Mouse (Mus musculus) limb, embryonic 14.5 days (tissue): ENCODE measurements at regions not wholly inside any gene's neighbourhood (a gene's known extent, or its start where the extent isn't known, plus 50 kb on each side); places are given as distances from the start of the nearest gene placed in this dataset.
A peak's percentile ranks its signal among the peaks of the same experiment; 100 is the strongest.

Source experiments
- ATAC-seq: fragments of 200-750 bp; cut with Nextera tagmentation; 2 replicates; pipeline ENCODE4 v1.8.0; 2017; ENCODE audit warnings: low read depth, moderate number of reproducible peaks, moderate TSS enrichment; ENCODE audit not compliant: low FRiP score
- DNase-seq: peaks from one replicate; pipeline ENCODE4 v3.0.0-alpha.2; 2015; ENCODE audit warnings: low spot score
- H3K27ac ChIP-seq: fragments of 300-500 bp; sonication (generic); replicated peaks from 2 replicates; pipeline ENCODE4 v1.5.1; 2014; ENCODE audit warnings: low read depth, mild to moderate bottlenecking, low read length, moderate library complexity, mixed read lengths
- H3K27me3 ChIP-seq: fragments of 300-500 bp; sonication (generic); 2 replicates; pipeline ENCODE4 v1.6.1; 2014; ENCODE audit warnings: low read length, mixed read lengths; ENCODE audit not compliant: control insufficient read depth, insufficient read depth
- H3K36me3 ChIP-seq: fragments of 300-500 bp; sonication (generic); 2 replicates; pipeline ENCODE4 v1.6.1; 2014; ENCODE audit warnings: mild to moderate bottlenecking, low read length, moderate library complexity, mixed read lengths; ENCODE audit not compliant: control insufficient read depth, insufficient read depth
- H3K4me1 ChIP-seq: fragments of 300-500 bp; sonication (generic); 2 replicates; pipeline ENCODE4 v1.6.1; 2014; ENCODE audit warnings: antibody characterized with exemption, low read length, mixed read lengths; ENCODE audit not compliant: control insufficient read depth, insufficient read depth
- H3K4me2 ChIP-seq: fragments of 300-500 bp; sonication (generic); replicated peaks from 2 replicates; pipeline ENCODE4 v1.6.1; 2014; ENCODE audit warnings: low read depth, mild to moderate bottlenecking, low read length, moderate library complexity; ENCODE audit not compliant: severe bottlenecking
- H3K4me3 ChIP-seq: fragments of 300-500 bp; sonication (generic); replicated peaks from 2 replicates; pipeline ENCODE4 v1.5.1; 2014; ENCODE audit warnings: low read length
- H3K9ac ChIP-seq: fragments of 300-500 bp; sonication (generic); 2 replicates; pipeline ENCODE4 v1.6.1; 2014; ENCODE audit warnings: mild to moderate bottlenecking, low read depth, low read length, moderate library complexity; ENCODE audit not compliant: severe bottlenecking
- H3K9me3 ChIP-seq: fragments of 300-500 bp; sonication (generic); 2 replicates; pipeline ENCODE4 v1.6.1; 2016; ENCODE audit warnings: low read length; ENCODE audit not compliant: control insufficient read depth
- POLR2A ChIP-seq: fragments of 200-500 bp; IDR thresholded peaks from 2 replicates; pipeline ENCODE4 v1.8.0; 2012; ENCODE audit warnings: inconsistent platforms, mild to moderate bottlenecking, moderate library complexity, borderline replicate concordance; ENCODE audit not compliant: insufficient read depth, insufficient read length; ENCODE audit errors: extremely low read depth
- WGBS: fragments of 180-500 bp; shearing (Covaris S2); extraction: QIAGEN DNeasy Blood & Tissue Kit; methylation state at CpG from one replicate; pipeline ENCODE4 v1.1.7; 2014; 5-methylcytosine and 5-hydroxymethylcytosine counted together

DNA sequence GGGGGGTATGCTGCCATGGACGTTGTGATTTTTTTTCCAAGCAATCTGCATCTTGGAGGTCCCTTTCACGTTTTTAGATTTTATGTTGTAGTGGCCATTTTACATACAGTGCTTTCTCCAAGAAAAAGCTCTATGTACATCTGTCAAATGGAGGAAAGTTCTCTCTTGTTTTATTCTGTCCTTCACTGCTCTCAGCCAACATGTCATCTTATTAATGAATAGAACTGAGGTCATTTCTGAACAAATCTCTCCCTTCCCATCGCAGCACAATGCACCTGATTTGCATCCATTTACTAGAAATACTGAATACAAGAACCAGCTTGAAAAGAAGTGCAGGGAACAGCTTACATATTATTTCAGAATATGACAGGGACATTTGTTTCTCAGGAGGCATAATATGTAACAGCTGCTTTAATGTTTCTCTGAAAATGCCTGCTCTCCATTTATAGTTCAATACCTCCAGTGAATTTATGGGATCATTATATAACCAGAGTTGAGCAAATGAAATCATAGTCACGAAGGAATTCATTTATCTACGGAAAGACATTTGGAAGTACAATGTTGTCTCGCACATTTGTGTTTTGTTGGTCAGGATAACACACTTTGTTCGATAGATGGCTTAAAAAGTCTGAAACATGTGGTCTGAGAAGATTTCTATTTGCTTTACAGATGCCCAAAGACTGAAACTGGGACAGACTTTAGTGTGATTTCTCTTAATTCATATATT lies 224.3 kb downstream of the Usp25 start:
- Histone ChIP-seq H3K27me3 (no peaks in the 10 kb centered on the region), H3K36me3 (no peaks in the 10 kb centered on the region), H3K9me3 (no peaks in the 10 kb centered on the region), H3K4me3 (no peak overlapping the region), H3K4me1 (peaks cover 23% of the 10 kb centered on the region), H3K9ac (no peak overlapping the region), H3K27ac (no peak overlapping the region), H3K4me2 (no peak overlapping the region)
- 48% methylated on average over 7 of the region's 7 CpGs for WGBS
- TF ChIP-seq POLR2A: no peak
- ATAC-seq (no peak), DNase-seq (peak; percentile 14)

DNA sequence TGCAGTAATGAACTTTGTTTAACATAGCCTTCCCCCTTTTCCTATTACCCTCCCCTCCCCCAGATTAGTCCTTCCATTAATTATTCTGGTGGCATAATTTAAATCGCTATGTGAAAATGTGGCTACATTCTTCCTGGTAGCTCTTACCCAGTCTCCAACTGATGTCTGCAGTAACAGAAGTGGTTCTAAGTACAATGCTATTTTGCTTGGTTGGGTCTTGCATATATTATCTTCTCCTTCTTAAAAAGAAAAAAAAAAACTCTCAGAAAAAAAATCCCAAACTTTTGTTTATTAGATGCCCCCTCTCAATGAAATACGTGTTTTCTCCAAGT lies 223.7 kb downstream of the Usp25 start:
- Histone ChIP-seq H3K4me2 (peak overlapping the region; percentile 40), H3K4me3 (no peak overlapping the region), H3K4me1 (peaks cover 23% of the 10 kb centered on the region), H3K9ac (no peak overlapping the region), H3K9me3 (no peaks in the 10 kb centered on the region), H3K27ac (no peak overlapping the region), H3K36me3 (no peaks in the 10 kb centered on the region), H3K27me3 (no peaks in the 10 kb centered on the region)
- 77% methylated on average over 2 of the region's 2 CpGs for WGBS
- TF ChIP-seq POLR2A: no peak
- ATAC-seq (no peak), DNase-seq (no peak)

DNA sequence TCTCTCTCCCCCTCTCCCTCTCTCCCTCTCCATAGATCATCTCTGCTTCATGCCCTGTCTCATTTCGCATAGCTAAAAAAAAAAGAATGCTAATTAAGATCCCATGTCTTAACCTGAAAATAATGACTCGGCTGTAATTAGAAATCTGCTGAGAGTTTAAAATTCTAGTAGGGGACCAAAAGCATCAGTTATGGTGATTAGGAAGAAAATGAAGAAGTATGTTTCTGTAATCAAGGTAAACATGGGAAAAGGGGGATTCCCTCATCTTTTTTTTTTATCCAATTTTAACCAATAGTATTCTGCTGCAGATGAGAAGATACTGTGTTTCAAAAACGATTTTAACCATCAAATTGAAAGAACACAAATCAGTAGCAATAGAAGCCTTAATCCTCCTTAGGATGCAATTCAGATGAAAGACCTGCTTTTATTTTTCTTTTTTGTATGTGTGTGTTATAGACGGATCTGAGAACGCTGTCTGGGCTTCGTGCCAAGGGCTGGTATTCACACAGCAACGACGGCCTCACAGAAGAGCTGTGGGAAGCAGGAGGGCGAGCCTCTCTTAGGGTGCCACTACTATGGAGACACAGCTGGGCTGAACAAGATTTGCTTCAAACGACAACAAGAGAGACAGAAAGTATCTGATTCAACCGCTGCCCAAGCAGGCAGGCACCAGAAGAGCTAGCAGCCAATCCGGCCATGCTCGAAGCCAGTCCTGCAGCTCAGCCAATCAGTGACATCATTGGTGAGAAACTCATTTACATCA lies 223.2 kb downstream of the Usp25 start:
- Histone ChIP-seq H3K4me3 (peak overlapping the region; percentile 21), H3K36me3 (no peaks in the 10 kb centered on the region), H3K27me3 (no peaks in the 10 kb centered on the region), H3K9me3 (no peaks in the 10 kb centered on the region), H3K4me1 (peaks cover 23% of the 10 kb centered on the region), H3K9ac (no peak overlapping the region), H3K27ac (no peak overlapping the region), H3K4me2 (peak overlapping the region; percentile 40)
- WGBS: 26% methylated on average over 13 of the region's 13 CpGs
- no peak for TF ChIP-seq POLR2A
- DNase-seq (peak; percentile 26), ATAC-seq (no peak)

DNA sequence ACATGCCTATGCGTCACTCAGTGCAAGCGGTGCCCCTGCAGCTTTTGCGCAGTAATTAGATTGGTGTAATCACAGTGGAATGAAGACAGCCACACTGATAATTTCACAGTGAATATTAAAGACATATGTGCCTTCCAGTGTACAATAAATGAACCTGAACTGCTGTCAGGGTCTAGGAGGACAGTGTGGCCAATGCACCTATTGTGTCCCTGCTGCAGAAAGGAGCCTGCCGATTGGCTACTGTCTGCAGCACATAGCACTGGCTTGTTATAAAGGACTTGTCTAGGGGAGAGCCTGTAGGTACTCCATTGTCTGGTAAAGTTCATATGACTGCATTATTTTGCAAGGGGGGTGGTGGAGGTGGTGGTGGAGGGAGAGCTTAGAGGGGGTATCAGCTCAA lies 222.5 kb downstream of the Usp25 start:
- ATAC-seq: no peak

DNA sequence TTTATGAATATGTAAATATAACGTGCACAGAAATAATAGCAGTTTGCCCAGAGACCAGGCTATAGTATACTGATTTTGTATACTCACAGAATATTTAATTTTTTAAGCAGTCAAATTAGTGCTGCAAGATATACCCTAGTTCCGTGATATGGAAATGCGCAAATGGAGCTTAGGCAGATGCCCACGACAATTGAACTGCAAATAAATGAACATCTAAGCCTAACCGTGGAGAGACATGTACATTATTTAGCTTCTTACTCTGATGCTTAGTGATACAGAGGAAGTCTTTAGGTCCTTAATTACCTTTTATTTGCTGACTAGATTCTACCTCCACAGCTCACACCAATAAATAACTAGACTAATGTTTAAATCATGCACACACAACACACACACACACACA lies 221.9 kb downstream of the Usp25 start:
- Histone ChIP-seq H3K4me1 (peaks cover 23% of the 10 kb centered on the region), H3K9ac (no peak overlapping the region), H3K27me3 (no peaks in the 10 kb centered on the region), H3K36me3 (no peaks in the 10 kb centered on the region), H3K4me2 (no peak overlapping the region), H3K4me3 (no peak overlapping the region), H3K9me3 (no peaks in the 10 kb centered on the region), H3K27ac (no peak overlapping the region)
- ATAC-seq (no peak), DNase-seq (no peak)
- no peak for TF ChIP-seq POLR2A
- WGBS: 85% methylated on average over 5 of the region's 5 CpGs

More for the DNA sequence above, 222.5 kb downstream of the Usp25 start:
- no peak overlapping the region for H3K4me3 ChIP-seq
- no peak overlapping the region for H3K27ac ChIP-seq
- H3K36me3 ChIP-seq: no peaks in the 10 kb centered on the region
- WGBS: 75% methylated on average over 4 of the region's 4 CpGs
- peaks cover 23% of the 10 kb centered on the region for H3K4me1 ChIP-seq
- H3K9me3 ChIP-seq: no peaks in the 10 kb centered on the region
- no peak overlapping the region for H3K9ac ChIP-seq
- no peak for DNase-seq
- no peaks in the 10 kb centered on the region for H3K27me3 ChIP-seq
- no peak overlapping the region for H3K4me2 ChIP-seq
- TF ChIP-seq POLR2A: no peak
